Mouse (Mus musculus): ENCODE data around the gene Dact3. TPM values are rescaled to one million over a fixed set of nuclear protein-coding genes. Genes with fewer than 3 reads are reported as not detected.

The Dact3 gene
- polyA plus RNA-seq, 2 experiments, result 0.14 to 0.68 TPM

DNA sequence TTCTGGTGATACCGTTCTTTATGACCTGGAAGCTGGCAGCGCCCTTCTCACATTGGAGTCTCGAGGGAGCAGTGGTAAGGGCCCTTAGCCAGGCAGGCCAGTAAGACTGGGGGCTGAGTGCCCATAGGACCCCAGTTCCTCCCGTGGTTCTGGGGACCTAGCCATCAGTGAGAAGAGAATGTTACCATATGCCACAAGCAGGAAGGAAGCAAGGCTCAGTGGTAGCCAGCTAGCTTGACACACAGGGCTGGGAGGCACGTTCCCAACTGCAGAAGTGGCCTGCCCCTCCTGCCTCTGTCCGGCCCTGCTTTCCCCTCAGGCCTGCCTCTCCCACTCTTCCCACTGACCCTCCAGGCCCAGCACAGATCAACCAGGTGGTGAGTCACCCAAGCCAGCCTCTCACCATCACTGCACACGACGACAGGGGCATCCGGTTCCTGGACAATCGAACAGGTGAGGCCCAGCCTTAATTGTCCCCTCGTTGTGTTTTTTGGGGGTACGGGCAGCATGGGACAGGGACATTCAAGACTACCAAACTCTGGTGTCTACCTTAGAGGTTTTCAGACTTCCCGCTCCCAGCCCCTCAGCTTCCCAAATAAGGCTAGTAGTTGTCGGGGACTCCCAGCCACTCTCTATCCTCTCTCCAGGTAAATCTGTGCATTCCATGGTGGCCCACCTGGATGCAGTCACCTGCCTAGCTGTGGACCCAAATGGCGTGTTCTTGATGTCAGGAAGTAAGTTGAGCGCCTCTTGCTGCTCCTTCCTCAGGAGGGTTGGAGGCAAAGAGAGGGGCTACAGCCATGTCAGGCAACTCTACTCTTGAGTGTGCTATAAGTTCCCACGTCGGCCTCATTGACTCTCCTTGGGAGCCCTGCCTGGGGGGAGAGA, 37.0 kb upstream of the Dact3 start:
- 80% methylated on average over 18 of the region's 18 CpGs for WGBS (ENCODE audit: insufficient replicate concordance)
- H3K36me3 ChIP-seq (replicated peaks; ENCODE audit: control insufficient read depth, insufficient read depth, low read depth), result peaks cover 33% of the 10 kb centered on the region

GRCm38 (mm10) chr7:16838804-16839426, 36.2 kb upstream of the Dact3 start:
- Histone ChIP-seq H3K27ac (no peak overlapping the region), H3K36me3 (replicated peaks; ENCODE audit: control insufficient read depth, insufficient read depth, low read depth) (peaks cover 26% of the 10 kb centered on the region), H3K4me3 (ENCODE audit: insufficient read depth in 1 of 2, low read depth in 2 of 2, low read length in 2 of 2) (no peak overlapping the region), H3K4me2 (ENCODE audit: low read depth) (no peak overlapping the region), H3K27me3 (ENCODE audit: control insufficient read depth, insufficient read depth, low read length) (no peaks in the 10 kb centered on the region), H3K9ac (replicated peaks) (no peak overlapping the region), H3K9me3 (ENCODE audit: control insufficient read depth, low read length) (no peaks in the 10 kb centered on the region), H3K4me1 (replicated peaks; ENCODE audit: control insufficient read depth in 2 of 2, insufficient read depth in 2 of 2, low read length in 1 of 2) (peaks cover under 1 to 9% of the 10 kb centered on the region in 2 experiments)
- ATAC-seq (ENCODE audit: insufficient read depth) (no peak), DNase-seq (ENCODE audit: low read depth in 3 of 3, low spot score in 3 of 3) (no peak)
- WGBS (ENCODE audit: insufficient replicate concordance), result 43% methylated on average over 6 of the region's 6 CpGs
- no peak for TF ChIP-seq EP300 (IDR thresholded peaks at IDR 0.05; ENCODE audit: low read depth)
- no peak for TF ChIP-seq CTCF (IDR thresholded peaks at IDR 0.05; ENCODE audit: low read depth)

More for the DNA sequence above, 37.0 kb upstream of the Dact3 start:
- H3K27ac ChIP-seq, result no peak overlapping the region
- H3K27me3 ChIP-seq (ENCODE audit: control insufficient read depth, insufficient read depth, low read length), result no peaks in the 10 kb centered on the region
- TF ChIP-seq EP300 (IDR thresholded peaks at IDR 0.05; ENCODE audit: low read depth), result no peak
- no peak for TF ChIP-seq CTCF (IDR thresholded peaks at IDR 0.05; ENCODE audit: low read depth)
- H3K4me2 ChIP-seq (ENCODE audit: low read depth), result no peak overlapping the region
- H3K9me3 ChIP-seq (ENCODE audit: control insufficient read depth, low read length), result no peaks in the 10 kb centered on the region
- ATAC-seq (ENCODE audit: insufficient read depth) (no peak), DNase-seq (ENCODE audit: low read depth in 3 of 3, low spot score in 3 of 3) (no peak)
- no peak overlapping the region for H3K4me3 ChIP-seq (ENCODE audit: insufficient read depth in 1 of 2, low read depth in 2 of 2, low read length in 2 of 2)
- peaks cover 0 to 5% of the 10 kb centered on the region in 2 experiments; a peak in 2 of 4 replicates for H3K4me1 ChIP-seq (replicated peaks; ENCODE audit: control insufficient read depth in 2 of 2, insufficient read depth in 2 of 2, low read length in 1 of 2)
- no peak overlapping the region for H3K9ac ChIP-seq (replicated peaks)

DNA sequence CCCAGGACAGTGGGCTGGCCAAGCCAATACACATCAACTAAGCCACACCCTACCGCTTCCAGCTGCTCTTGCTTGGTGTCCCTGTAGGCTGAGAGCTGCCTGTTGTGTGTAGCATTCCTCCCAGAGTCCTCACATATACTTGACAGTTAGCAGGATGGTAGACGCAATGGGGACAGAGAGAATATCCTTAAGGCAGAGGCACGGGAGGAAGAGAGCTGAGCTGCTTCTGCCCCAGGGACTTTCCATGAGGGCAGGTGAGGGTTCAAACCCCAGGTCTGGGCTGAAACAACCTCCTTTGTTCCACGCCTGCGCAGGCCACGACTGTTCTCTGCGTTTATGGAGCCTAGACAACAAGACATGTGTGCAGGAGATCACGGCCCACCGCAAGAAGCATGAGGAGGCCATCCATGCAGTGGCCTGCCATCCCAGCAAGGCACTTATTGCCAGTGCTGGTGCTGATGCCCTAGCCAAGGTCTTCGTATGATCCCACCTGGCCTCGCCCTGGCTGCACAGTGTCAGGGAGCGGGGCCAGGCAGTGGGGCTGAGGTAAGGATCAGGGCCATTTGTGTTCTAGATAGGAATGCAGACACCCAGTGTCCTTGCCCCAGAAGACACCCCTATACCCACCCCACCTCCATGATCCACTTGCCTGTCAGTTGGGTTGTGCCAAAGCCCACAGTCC, 35.5 kb upstream of the Dact3 start:
- TF ChIP-seq EP300 (IDR thresholded peaks at IDR 0.05; ENCODE audit: low read depth) (no peak), CTCF (IDR thresholded peaks at IDR 0.05; ENCODE audit: low read depth) (no peak)
- Histone ChIP-seq H3K27ac (no peak overlapping the region), H3K4me1 (replicated peaks; ENCODE audit: control insufficient read depth in 2 of 2, insufficient read depth in 2 of 2, low read length in 1 of 2) (peaks cover 7 to 14% of the 10 kb centered on the region in 2 experiments), H3K36me3 (replicated peaks; ENCODE audit: control insufficient read depth, insufficient read depth, low read depth) (peaks cover 25% of the 10 kb centered on the region), H3K27me3 (ENCODE audit: control insufficient read depth, insufficient read depth, low read length) (no peaks in the 10 kb centered on the region), H3K4me3 (ENCODE audit: insufficient read depth in 1 of 2, low read depth in 2 of 2, low read length in 2 of 2) (no peak overlapping the region), H3K4me2 (ENCODE audit: low read depth) (no peak overlapping the region), H3K9me3 (ENCODE audit: control insufficient read depth, low read length) (no peaks in the 10 kb centered on the region), H3K9ac (replicated peaks) (no peak overlapping the region)
- WGBS (ENCODE audit: insufficient replicate concordance), result 89% methylated on average over 12 of the region's 12 CpGs
- ATAC-seq (ENCODE audit: insufficient read depth) (no peak), DNase-seq (ENCODE audit: low read depth in 3 of 3, low spot score in 3 of 3) (no peak)

DNA sequence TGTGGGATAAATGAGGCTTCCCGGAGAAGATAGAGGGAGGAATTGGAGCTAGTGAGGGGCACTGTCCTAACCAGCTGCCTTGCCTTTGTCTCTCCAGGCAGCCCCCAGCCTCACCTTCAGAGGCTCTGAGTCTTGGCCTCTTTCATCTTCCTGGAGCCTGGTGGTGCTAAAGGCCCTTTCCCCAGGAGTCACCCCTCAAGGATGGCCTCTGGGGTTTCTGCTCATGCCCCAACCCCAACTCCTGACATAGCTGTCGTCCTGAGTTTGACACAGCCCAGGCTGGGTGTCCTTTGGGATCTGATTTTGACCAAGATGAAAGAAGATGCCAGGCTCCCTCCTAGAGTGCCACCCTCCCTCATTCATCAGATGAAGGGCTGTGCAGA, 35.0 kb upstream of the Dact3 start:
- WGBS (ENCODE audit: insufficient replicate concordance), result 67% methylated on average over 2 of the region's 2 CpGs
- TF ChIP-seq EP300 (IDR thresholded peaks at IDR 0.05; ENCODE audit: low read depth), result no peak
- no peak for TF ChIP-seq CTCF (IDR thresholded peaks at IDR 0.05; ENCODE audit: low read depth)
- Histone ChIP-seq H3K27me3 (ENCODE audit: control insufficient read depth, insufficient read depth, low read length) (no peaks in the 10 kb centered on the region), H3K27ac (no peak overlapping the region), H3K4me3 (ENCODE audit: insufficient read depth in 1 of 2, low read depth in 2 of 2, low read length in 2 of 2) (no peak overlapping the region), H3K9ac (replicated peaks) (no peak overlapping the region), H3K4me1 (replicated peaks; ENCODE audit: control insufficient read depth in 2 of 2, insufficient read depth in 2 of 2, low read length in 1 of 2) (peaks cover 11 to 16% of the 10 kb centered on the region in 2 experiments), H3K4me2 (ENCODE audit: low read depth) (no peak overlapping the region), H3K9me3 (ENCODE audit: control insufficient read depth, low read length) (no peaks in the 10 kb centered on the region), H3K36me3 (replicated peaks; ENCODE audit: control insufficient read depth, insufficient read depth, low read depth) (peaks cover 19% of the 10 kb centered on the region)
- ATAC-seq (ENCODE audit: insufficient read depth) (no peak), DNase-seq (ENCODE audit: low read depth in 3 of 3, low spot score in 3 of 3) (no peak)

DNA sequence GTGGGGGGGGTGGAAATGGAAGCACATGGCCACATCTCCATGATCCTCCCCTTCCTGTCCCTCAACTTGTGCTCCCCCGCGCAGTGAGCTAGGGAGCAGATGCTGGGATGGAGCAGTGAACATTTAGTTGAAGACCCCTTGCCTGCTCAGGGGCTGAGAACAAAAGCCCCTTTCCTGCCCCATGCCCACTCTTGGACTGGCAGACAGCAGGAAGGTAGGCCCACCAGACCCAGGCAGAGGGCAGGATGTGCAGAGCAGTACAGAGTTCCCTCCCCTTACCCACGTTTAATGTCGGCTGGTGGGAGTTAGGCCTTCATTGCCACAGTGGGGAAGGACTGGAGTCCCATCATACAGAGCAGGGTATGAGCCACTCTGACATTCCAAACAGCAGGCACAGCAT, 34.0 kb upstream of the Dact3 start:
- H3K9me3 ChIP-seq (ENCODE audit: control insufficient read depth, low read length), result no peaks in the 10 kb centered on the region
- H3K4me3 ChIP-seq (ENCODE audit: insufficient read depth in 1 of 2, low read depth in 2 of 2, low read length in 2 of 2), result no peak overlapping the region
- WGBS (ENCODE audit: insufficient replicate concordance), result 59% methylated on average over 4 of the region's 4 CpGs
- H3K27me3 ChIP-seq (ENCODE audit: control insufficient read depth, insufficient read depth, low read length), result no peaks in the 10 kb centered on the region
- H3K4me1 ChIP-seq (replicated peaks; ENCODE audit: control insufficient read depth in 2 of 2, insufficient read depth in 2 of 2, low read length in 1 of 2), result peaks cover 16 to 17% of the 10 kb centered on the region in 2 experiments
- ATAC-seq (ENCODE audit: insufficient read depth) (no peak), DNase-seq (ENCODE audit: low read depth in 3 of 3, low spot score in 3 of 3) (no peak)
- no peak overlapping the region for H3K9ac ChIP-seq (replicated peaks)
- H3K36me3 ChIP-seq (replicated peaks; ENCODE audit: control insufficient read depth, insufficient read depth, low read depth), result peaks cover 19% of the 10 kb centered on the region
- no peak overlapping the region for H3K4me2 ChIP-seq (ENCODE audit: low read depth)
- TF ChIP-seq EP300 (IDR thresholded peaks at IDR 0.05; ENCODE audit: low read depth) (no peak), CTCF (IDR thresholded peaks at IDR 0.05; ENCODE audit: low read depth) (no peak)
- H3K27ac ChIP-seq, result no peak overlapping the region

Measured in liver, embryonic 14.5 days (tissue).